In the genomic region with DNA sequence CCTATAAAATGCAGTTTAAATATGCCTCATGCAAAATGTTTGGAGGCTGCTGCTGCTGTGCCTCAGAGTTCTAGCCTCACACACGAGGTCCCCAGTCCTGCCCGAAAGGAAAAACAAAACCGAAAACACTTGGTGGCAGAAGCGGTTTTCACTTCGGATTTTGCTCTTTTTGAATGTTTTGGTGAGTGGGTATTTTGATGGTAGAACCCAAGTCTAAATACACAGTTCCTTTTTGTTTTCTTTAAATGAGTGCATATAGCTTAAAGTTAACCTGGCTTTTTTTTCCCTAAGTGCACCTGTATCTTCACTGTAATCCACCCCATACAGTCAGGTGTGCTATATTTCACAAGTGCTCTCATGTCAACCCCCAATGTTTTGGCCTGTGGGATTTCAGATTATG, we compare ENCODE assay signal across 33 mouse cellular contexts.
"Had no signal": no experiment of that assay in that cellular context is flagged by ENCODE, and none has a peak within 500 bp of the region (broad histone marks: within the 10 kb centered on the region; RNA-seq: fewer than 3 reads in every experiment).

No protein-coding gene starts in this region.

- ATAC-seq: liver, embryonic 12.5 days; liver, postnatal 0 days; lung, postnatal 0 days; midbrain, embryonic 13.5 days; midbrain, embryonic 15.5 days; midbrain, embryonic 16.5 days had no signal

- H3K4me3 ChIP-seq: limb, embryonic 10.5 days; limb, embryonic 12.5 days; limb, embryonic 13.5 days; limb, embryonic 15.5 days; liver, embryonic 12.5 days; liver, embryonic 13.5 days; liver, embryonic 15.5 days; lung, embryonic 15.5 days; megakaryocyte, embryonic 14.5 days; midbrain, embryonic 10.5 days; midbrain, embryonic 12.5 days; midbrain, embryonic 13.5 days; midbrain, embryonic 15.5 days; myocyte; neural tube, embryonic 12.5 days; neural tube, embryonic 13.5 days had no signal

- H3K27ac ChIP-seq: limb, embryonic 10.5 days; limb, embryonic 12.5 days; limb, embryonic 13.5 days; limb, embryonic 15.5 days; liver, embryonic 12.5 days; liver, embryonic 13.5 days; liver, embryonic 14.5 days; liver, embryonic 15.5 days; lung, embryonic 15.5 days; macrophage; midbrain, embryonic 10.5 days; midbrain, embryonic 12.5 days; midbrain, embryonic 13.5 days; midbrain, embryonic 15.5 days; neural tube, embryonic 12.5 days; neural tube, embryonic 13.5 days had no signal

- H3K4me1 ChIP-seq: limb, embryonic 10.5 days; limb, embryonic 12.5 days; limb, embryonic 13.5 days; limb, embryonic 15.5 days; liver, embryonic 12.5 days; liver, embryonic 13.5 days; liver, embryonic 15.5 days; lung, embryonic 15.5 days; megakaryocyte, embryonic 14.5 days had no signal

- H3K9ac ChIP-seq: limb, embryonic 12.5 days; limb, embryonic 13.5 days; limb, embryonic 15.5 days; liver, embryonic 12.5 days; liver, embryonic 13.5 days; liver, embryonic 14.5 days; liver, embryonic 15.5 days; liver, postnatal 0 days; lung, embryonic 14.5 days; lung, embryonic 15.5 days; midbrain, embryonic 12.5 days; midbrain, embryonic 13.5 days; midbrain, embryonic 15.5 days; neural tube, embryonic 12.5 days; neural tube, embryonic 13.5 days had no signal

- H3K27me3 ChIP-seq: limb, embryonic 12.5 days; limb, embryonic 13.5 days; limb, embryonic 15.5 days; liver, embryonic 12.5 days; liver, embryonic 13.5 days; liver, embryonic 15.5 days; lung, embryonic 15.5 days; megakaryocyte, embryonic 14.5 days; midbrain, embryonic 12.5 days; midbrain, embryonic 13.5 days; midbrain, embryonic 15.5 days; neural tube, embryonic 12.5 days; neural tube, embryonic 13.5 days had no signal

- H3K4me2 ChIP-seq: limb, embryonic 12.5 days; limb, embryonic 13.5 days; limb, embryonic 15.5 days; liver, embryonic 11.5 days; liver, embryonic 12.5 days; liver, embryonic 13.5 days; liver, embryonic 15.5 days; lung, embryonic 14.5 days; lung, embryonic 15.5 days; midbrain, embryonic 11.5 days; midbrain, embryonic 12.5 days; midbrain, embryonic 13.5 days; midbrain, embryonic 15.5 days; neural tube, embryonic 12.5 days; neural tube, embryonic 13.5 days had no signal

- H3K9me3 ChIP-seq: limb, embryonic 10.5 days; limb, embryonic 12.5 days; limb, embryonic 13.5 days; limb, embryonic 15.5 days; liver, embryonic 12.5 days; liver, embryonic 13.5 days; liver, embryonic 15.5 days; lung, embryonic 15.5 days; megakaryocyte, embryonic 14.5 days; midbrain, embryonic 10.5 days; midbrain, embryonic 12.5 days; midbrain, embryonic 13.5 days; midbrain, embryonic 15.5 days; neural tube, embryonic 12.5 days; neural tube, embryonic 13.5 days had no signal

- DNase-seq: left cerebral cortex, postnatal 4 days; liver; liver, embryonic 13.5 days; liver, postnatal 0 days; lung, adult 18-20 months; lung, adult 2 months; lung, embryonic 14.5 days; lung, postnatal 10 days; lung, postnatal 14 days; lung, postnatal 36 days; lung, postnatal 4 days; midbrain, embryonic 14.5 days had no signal

- H3K36me3 ChIP-seq: limb, embryonic 10.5 days; limb, embryonic 12.5 days; limb, embryonic 13.5 days; limb, embryonic 15.5 days; liver, embryonic 12.5 days; liver, embryonic 13.5 days; liver, embryonic 15.5 days; lung, embryonic 15.5 days; midbrain, embryonic 10.5 days; midbrain, embryonic 12.5 days; midbrain, embryonic 13.5 days; midbrain, embryonic 15.5 days; neural tube, embryonic 12.5 days; neural tube, embryonic 13.5 days had no signal
